Mouse (Mus musculus) megakaryocyte, embryonic 14.5 days (primary cell): Measurements from ENCODE around the gene Bace1. TPM values are rescaled to one million over a fixed set of nuclear protein-coding genes. Genes with fewer than 3 reads are reported as not detected.
"Not testable (repeated sequence)": the region's sequence is repeated elsewhere in the genome, so short reads cannot be mapped to it uniquely, and the experiment has no call there.

ENCODE experiments used
- H3K27me3 ChIP-seq: replicated peaks from 2 replicates; pipeline ENCODE3; 2012; ENCODE audit warnings: inconsistent platforms
- H3K36me3 ChIP-seq: replicated peaks from 2 replicates; pipeline ENCODE3; 2012; ENCODE audit warnings: low read length, inconsistent platforms, mixed read lengths
- H3K4me1 ChIP-seq: 2 replicates; pipeline ENCODE4 v1.6.1; 2012; ENCODE audit warnings: inconsistent platforms
- H3K4me3 ChIP-seq: replicated peaks from 2 replicates; pipeline ENCODE3; 2012; ENCODE audit warnings: moderate library complexity, mild to moderate bottlenecking, inconsistent platforms
- H3K9me3 ChIP-seq: 2 replicates; pipeline ENCODE4 v1.6.1; 2012; ENCODE audit warnings: inconsistent platforms
- FLI1 ChIP-seq: IDR thresholded peaks from 2 replicates; pipeline ENCODE4 v1.6.1; 2012; ENCODE audit warnings: low read length, inconsistent platforms, mixed read lengths
- GATA1 ChIP-seq: IDR thresholded peaks from 3 replicates; pipeline ENCODE4 v1.6.1; 2012; ENCODE audit warnings: mixed read lengths, low read length, inconsistent platforms, borderline replicate concordance
- polyA plus RNA-seq: library from polyadenylated mRNA; stranded (reverse); fragments of >175 nt; gene quantifications from 2 replicates; pipeline ENCODE4 v1.2.3, GENCODE M21; 2012; ENCODE audit warnings: low replicate concordance; ENCODE audit not compliant: insufficient read depth

Gene Bace1
- polyA plus RNA-seq, 1 experiment: 0.37 TPM

DNA sequence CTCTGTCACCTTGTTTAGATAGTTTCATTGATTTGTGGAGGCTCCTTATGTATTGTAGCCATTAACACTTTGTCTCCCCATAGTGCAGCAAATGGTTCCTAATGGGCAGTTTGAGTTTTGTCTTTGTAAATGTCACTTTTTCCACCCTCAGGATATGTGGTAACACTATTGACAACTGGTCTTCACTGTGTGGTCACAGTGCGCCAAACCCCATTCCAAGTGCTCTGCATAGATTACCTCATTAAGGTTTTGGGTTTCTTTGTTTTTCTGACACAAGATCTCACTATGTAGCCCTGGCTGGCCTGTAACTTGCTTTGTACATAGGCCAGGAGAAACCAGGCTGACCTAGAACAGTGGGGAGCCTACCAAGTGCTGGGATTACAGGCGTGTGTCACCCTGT lies 5.5 kb upstream of the Bace1 start:
- H3K4me3 ChIP-seq: no peak overlapping the region
- H3K27me3 ChIP-seq: peaks cover 58% of the 10 kb centered on the region
- peaks cover 22% of the 10 kb centered on the region for H3K9me3 ChIP-seq
- H3K36me3 ChIP-seq: no peaks in the 10 kb centered on the region
- H3K4me1 ChIP-seq: peaks cover 11% of the 10 kb centered on the region
- no peak for TF ChIP-seq GATA1
- no peak for TF ChIP-seq FLI1

GRCm38 (mm10) chr9:45833461-45833860 lies 4.9 kb upstream of the Bace1 start:
- no peak for TF ChIP-seq GATA1
- no peak for TF ChIP-seq FLI1
- H3K4me1 ChIP-seq: peaks cover 7% of the 10 kb centered on the region
- H3K4me3 ChIP-seq: no peak overlapping the region
- no peaks in the 10 kb centered on the region for H3K36me3 ChIP-seq
- H3K27me3 ChIP-seq: peaks cover 57% of the 10 kb centered on the region
- peaks cover 22% of the 10 kb centered on the region for H3K9me3 ChIP-seq

DNA sequence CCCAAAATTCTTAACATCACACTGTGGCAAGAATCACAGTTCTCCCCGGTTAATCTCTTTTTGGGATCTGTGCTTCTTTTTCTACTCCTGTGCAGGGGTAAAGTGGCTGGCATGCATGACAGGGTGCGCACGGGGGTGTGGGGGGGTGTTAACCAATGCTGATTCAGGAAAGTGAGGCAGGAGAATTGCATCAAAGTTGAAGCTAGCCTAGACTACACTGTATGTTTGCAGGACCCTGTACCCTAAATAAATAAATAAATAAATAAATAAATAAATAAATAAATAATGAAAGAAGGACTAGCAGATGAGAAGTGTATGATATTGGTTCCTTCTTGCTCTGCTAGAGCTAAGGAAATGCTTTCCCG lies 329 bp upstream of the Bace1 start:
- H3K9me3 ChIP-seq: peaks cover 7% of the 10 kb centered on the region
- H3K27me3 ChIP-seq: peaks cover 81% of the 10 kb centered on the region
- TF ChIP-seq FLI1 (no peak), GATA1 (no peak)
- no peaks in the 10 kb centered on the region for H3K36me3 ChIP-seq
- peak overlapping the region; percentile 88 for H3K4me3 ChIP-seq
- peaks cover 16% of the 10 kb centered on the region; the same call in 1 of the 2 replicates for H3K4me1 ChIP-seq

DNA sequence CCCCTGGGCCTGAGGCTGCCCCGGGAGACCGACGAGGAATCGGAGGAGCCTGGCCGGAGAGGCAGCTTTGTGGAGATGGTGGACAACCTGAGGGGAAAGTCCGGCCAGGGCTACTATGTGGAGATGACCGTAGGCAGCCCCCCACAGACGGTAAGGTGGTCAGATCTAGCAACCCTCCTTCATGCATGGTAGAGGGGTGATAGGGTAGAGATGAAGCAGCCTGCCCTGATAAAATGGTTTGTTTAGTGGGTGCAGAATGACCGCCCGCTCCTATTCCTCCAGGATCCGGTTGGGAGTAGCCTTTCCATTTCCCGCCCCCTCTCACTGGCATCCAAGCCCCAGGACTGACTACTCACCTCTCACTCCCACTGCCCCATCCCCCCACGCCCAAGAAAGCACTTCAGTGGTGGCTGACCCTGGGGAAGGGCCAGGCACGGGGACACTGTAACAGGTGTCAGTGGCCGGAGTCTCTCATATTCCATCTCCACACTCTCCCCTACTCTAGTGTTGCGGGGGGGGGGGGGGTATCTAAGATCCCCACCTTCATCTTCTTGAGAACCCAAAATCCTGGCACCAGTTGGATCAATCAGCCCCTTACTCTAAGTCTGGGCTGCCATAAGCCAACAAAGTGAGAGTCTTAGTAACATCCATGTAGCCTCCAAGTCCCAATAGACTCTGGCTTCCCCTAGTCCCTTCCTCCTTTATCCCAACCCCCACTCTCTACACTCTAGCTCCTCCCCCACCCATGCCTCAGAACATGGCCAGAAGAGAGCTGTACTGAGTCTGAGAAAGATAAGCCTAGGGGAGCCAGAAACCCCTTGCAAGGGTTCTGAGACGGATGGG lies 980 bp downstream of the Bace1 start:
- H3K36me3 ChIP-seq: no peaks in the 10 kb centered on the region

GRCm38 (mm10) chr9:45839982-45840300 lies 1.6 kb downstream of the Bace1 start:
- Histone ChIP-seq H3K4me1 (peaks cover 16% of the 10 kb centered on the region; the same call in 1 of the 2 replicates), H3K4me3 (peak overlapping the region; percentile 5), H3K36me3 (no peaks in the 10 kb centered on the region), H3K27me3 (peaks cover 85% of the 10 kb centered on the region), H3K9me3 (no peaks in the 10 kb centered on the region)
- TF ChIP-seq GATA1: no peak
- no peak for TF ChIP-seq FLI1

More for the DNA sequence above, 980 bp downstream of the Bace1 start:
- TF ChIP-seq FLI1 (no peak), GATA1 (no peak)
- no peaks in the 10 kb centered on the region for H3K9me3 ChIP-seq
- H3K4me3 ChIP-seq: peak overlapping the region; percentile 88
- peaks cover 16% of the 10 kb centered on the region; the same call in 1 of the 2 replicates for H3K4me1 ChIP-seq
- peaks cover 81% of the 10 kb centered on the region for H3K27me3 ChIP-seq

GRCm38 (mm10) chr9:45840331-45840730 lies 2.0 kb downstream of the Bace1 start:
- TF ChIP-seq FLI1: no peak
- TF ChIP-seq GATA1: no peak
- Histone ChIP-seq H3K36me3 (no peaks in the 10 kb centered on the region), H3K4me1 (peaks cover 19% of the 10 kb centered on the region), H3K4me3 (peak overlapping the region; percentile 5), H3K27me3 (peaks cover 85% of the 10 kb centered on the region), H3K9me3 (no peaks in the 10 kb centered on the region)

DNA sequence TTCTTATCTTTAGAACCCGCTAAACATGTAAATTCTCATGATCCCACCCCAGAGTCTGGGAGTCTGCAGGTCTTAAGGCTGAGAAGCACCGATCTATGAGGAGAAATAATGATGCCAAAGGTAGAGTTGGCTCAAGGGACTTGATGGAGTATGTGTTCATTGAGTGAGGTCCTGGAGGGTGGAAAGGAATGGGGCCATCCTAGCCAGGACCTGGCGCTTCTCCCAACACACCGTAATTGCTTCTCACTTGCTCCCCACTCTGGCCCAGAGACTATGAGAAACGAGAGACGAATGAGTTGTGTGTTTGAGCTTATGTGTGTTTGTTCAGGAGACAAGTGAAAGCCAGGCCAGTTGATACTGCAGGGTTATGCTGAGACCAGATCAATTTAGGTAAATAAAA lies 3.1 kb downstream of the Bace1 start:
- TF ChIP-seq GATA1: no peak
- no peak for TF ChIP-seq FLI1
- Histone ChIP-seq H3K36me3 (no peaks in the 10 kb centered on the region), H3K9me3 (no peaks in the 10 kb centered on the region), H3K27me3 (peaks cover 89% of the 10 kb centered on the region), H3K4me1 (peaks cover 30% of the 10 kb centered on the region), H3K4me3 (no peak overlapping the region)

GRCm38 (mm10) chr9:45843007-45843406 lies 4.6 kb downstream of the Bace1 start:
- Histone ChIP-seq H3K27me3 (peaks cover 94% of the 10 kb centered on the region), H3K4me3 (no peak overlapping the region), H3K4me1 (peaks cover 45% of the 10 kb centered on the region), H3K36me3 (no peaks in the 10 kb centered on the region), H3K9me3 (no peaks in the 10 kb centered on the region)
- TF ChIP-seq FLI1 (no peak), GATA1 (no peak)

- Histone ChIP-seq H3K36me3 (no peaks in the 10 kb centered on the region), H3K4me1 (peaks cover 45% of the 10 kb centered on the region), H3K9me3 (no peaks in the 10 kb centered on the region), H3K4me3 (peak overlapping the region; percentile 2), H3K27me3 (peaks cover 93% of the 10 kb centered on the region)
- TF ChIP-seq FLI1 (no peak), GATA1 (no peak)
These were observed 5.4 kb downstream of the Bace1 start for GRCm38 (mm10) chr9:45843780-45844179.

GRCm38 (mm10) chr9:45845541-45845940 lies 7.2 kb downstream of the Bace1 start:
- no peak for TF ChIP-seq GATA1
- TF ChIP-seq FLI1: no peak
- Histone ChIP-seq H3K36me3 (no peaks in the 10 kb centered on the region), H3K9me3 (no peaks in the 10 kb centered on the region), H3K4me1 (peaks cover 34% of the 10 kb centered on the region), H3K27me3 (peaks cover 93% of the 10 kb centered on the region), H3K4me3 (no peak overlapping the region)

GRCm38 (mm10) chr9:45846176-45846575 lies 7.8 kb downstream of the Bace1 start:
- Histone ChIP-seq H3K4me1 (peaks cover 38% of the 10 kb centered on the region), H3K27me3 (peaks cover 93% of the 10 kb centered on the region)
- not testable (repeated sequence) for H3K4me3 ChIP-seq, H3K36me3 ChIP-seq, H3K9me3 ChIP-seq
